Mouse (Mus musculus) olfactory bulb, adult 2 months (tissue): ENCODE measurements at regions not wholly inside any gene's neighbourhood (a gene's known extent, or its start where the extent isn't known, plus 50 kb on each side); places are given as distances from the start of the nearest gene placed in this dataset.

Experiments used
- CTCF ChIP-seq: fragments of 200-500 bp; IDR thresholded peaks from 2 replicates; pipeline ENCODE4 v1.5.1; 2012; ENCODE audit warnings: low read depth, mild to moderate bottlenecking, low read length, moderate library complexity; ENCODE audit not compliant: insufficient read depth
- POLR2A ChIP-seq: fragments of 200-500 bp; IDR thresholded peaks from 2 replicates; pipeline ENCODE4 v1.6.1; 2012; ENCODE audit warnings: mild to moderate bottlenecking, low read depth, low read length, moderate library complexity; ENCODE audit not compliant: insufficient read depth

- no peak for TF ChIP-seq CTCF
- TF ChIP-seq POLR2A, result no peak
Observed at GRCm38 (mm10) chr7:118304338-118304737, 60.9 kb upstream of the Smg1 start.
